Mouse (Mus musculus): ENCODE data around the gene Gpd2.

The Gpd2 gene

GRCm38 (mm10) chr2:57237920-57238613 lies 632 bp downstream of the Gpd2 start:
- Histone ChIP-seq H3K9me3 (ENCODE audit: low read length) (no peaks in the 10 kb centered on the region), H3K4me3 (replicated peaks; ENCODE audit: low read length) (peak overlapping the region; percentile 87)
- no peak for TF ChIP-seq CTCF (conservative IDR thresholded peaks at IDR 0.05; ENCODE audit: low read length)
- no peak for TF ChIP-seq POU5F1 (IDR thresholded peaks at IDR 0.05; ENCODE audit: borderline replicate concordance, low read length)
- TF ChIP-seq NANOG (IDR thresholded peaks at IDR 0.05; ENCODE audit: borderline replicate concordance, low read length), result no peak

GRCm38 (mm10) chr2:57238614-57239165 lies 1.3 kb downstream of the Gpd2 start:
- TF ChIP-seq NANOG (IDR thresholded peaks at IDR 0.05; ENCODE audit: borderline replicate concordance, low read length) (no peak), CTCF (conservative IDR thresholded peaks at IDR 0.05; ENCODE audit: low read length) (no peak), POU5F1 (IDR thresholded peaks at IDR 0.05; ENCODE audit: borderline replicate concordance, low read length) (no peak)
- no peaks in the 10 kb centered on the region for H3K27me3 ChIP-seq (ENCODE audit: insufficient read depth, low read length)

More at GRCm38 (mm10) chr2:57237920-57238613, 632 bp downstream of the Gpd2 start:
- Histone ChIP-seq H3K27me3 (ENCODE audit: insufficient read depth, low read length) (no peaks in the 10 kb centered on the region), H3K36me3 (ENCODE audit: insufficient read depth, low read length) (no peaks in the 10 kb centered on the region), H3K4me1 (replicated peaks; ENCODE audit: low read depth, low read length) (peaks cover 71% of the 10 kb centered on the region)

GRCm38 (mm10) chr2:57239356-57239755 lies 1.9 kb downstream of the Gpd2 start:
- no peaks in the 10 kb centered on the region for H3K27me3 ChIP-seq (ENCODE audit: insufficient read depth, low read length)
- H3K9me3 ChIP-seq (ENCODE audit: low read length), result no peaks in the 10 kb centered on the region
- H3K4me3 ChIP-seq (replicated peaks; ENCODE audit: low read length), result peak overlapping the region; percentile 87
- 0 out of 2 replicates have a peak, but pooled peaks cover 5% of the 10 kb centered on the region for H3K36me3 ChIP-seq (ENCODE audit: insufficient read depth, low read length)
- peaks cover 71% of the 10 kb centered on the region for H3K4me1 ChIP-seq (replicated peaks; ENCODE audit: low read depth, low read length)
- TF ChIP-seq CTCF (conservative IDR thresholded peaks at IDR 0.05; ENCODE audit: low read length) (no peak), NANOG (IDR thresholded peaks at IDR 0.05; ENCODE audit: borderline replicate concordance, low read length) (no peak), POU5F1 (IDR thresholded peaks at IDR 0.05; ENCODE audit: borderline replicate concordance, low read length) (no peak)

More at GRCm38 (mm10) chr2:57238614-57239165, 1.3 kb downstream of the Gpd2 start:
- Histone ChIP-seq H3K36me3 (ENCODE audit: insufficient read depth, low read length) (0 out of 2 replicates have a peak, but pooled peaks cover 5% of the 10 kb centered on the region), H3K4me3 (replicated peaks; ENCODE audit: low read length) (peak overlapping the region; percentile 87), H3K9me3 (ENCODE audit: low read length) (no peaks in the 10 kb centered on the region), H3K4me1 (replicated peaks; ENCODE audit: low read depth, low read length) (peaks cover 71% of the 10 kb centered on the region)

- TF ChIP-seq POU5F1 (IDR thresholded peaks at IDR 0.05; ENCODE audit: borderline replicate concordance, low read length) (no peak), NANOG (IDR thresholded peaks at IDR 0.05; ENCODE audit: borderline replicate concordance, low read length) (peak; percentile 59; the same call in 1 of the 2 replicates)
- Histone ChIP-seq H3K9me3 (ENCODE audit: low read length) (no peaks in the 10 kb centered on the region), H3K4me1 (replicated peaks; ENCODE audit: low read depth, low read length) (peaks cover 71% of the 10 kb centered on the region), H3K36me3 (ENCODE audit: insufficient read depth, low read length) (peaks cover 11% of the 10 kb centered on the region; the same call in 1 of the 2 replicates), H3K4me3 (replicated peaks; ENCODE audit: low read length) (no peak overlapping the region), H3K27me3 (ENCODE audit: insufficient read depth, low read length) (no peaks in the 10 kb centered on the region)
These were observed 6.6 kb downstream of the Gpd2 start for GRCm38 (mm10) chr2:57243987-57244386.

GRCm38 (mm10) chr2:57245721-57246328 lies 8.4 kb downstream of the Gpd2 start:
- no peaks in the 10 kb centered on the region for H3K9me3 ChIP-seq (ENCODE audit: low read length)
- peaks cover 62% of the 10 kb centered on the region for H3K4me1 ChIP-seq (replicated peaks; ENCODE audit: low read depth, low read length)
- TF ChIP-seq POU5F1 (IDR thresholded peaks at IDR 0.05; ENCODE audit: borderline replicate concordance, low read length) (no peak), NANOG (IDR thresholded peaks at IDR 0.05; ENCODE audit: borderline replicate concordance, low read length) (no peak), CTCF (conservative IDR thresholded peaks at IDR 0.05; ENCODE audit: low read length) (no peak)
- H3K27me3 ChIP-seq (ENCODE audit: insufficient read depth, low read length), result no peaks in the 10 kb centered on the region
- peaks cover 11% of the 10 kb centered on the region; the same call in 1 of the 2 replicates for H3K36me3 ChIP-seq (ENCODE audit: insufficient read depth, low read length)
- no peak overlapping the region for H3K4me3 ChIP-seq (replicated peaks; ENCODE audit: low read length)

- no peak for TF ChIP-seq CTCF (conservative IDR thresholded peaks at IDR 0.05; ENCODE audit: low read length)
- no peak for TF ChIP-seq NANOG (IDR thresholded peaks at IDR 0.05; ENCODE audit: borderline replicate concordance, low read length)
- no peak for TF ChIP-seq POU5F1 (IDR thresholded peaks at IDR 0.05; ENCODE audit: borderline replicate concordance, low read length)
- H3K4me1 ChIP-seq (replicated peaks; ENCODE audit: low read depth, low read length), result peaks cover 77% of the 10 kb centered on the region
- peaks cover 2% of the 10 kb centered on the region; the same call in 1 of the 2 replicates for H3K36me3 ChIP-seq (ENCODE audit: insufficient read depth, low read length)
- no peaks in the 10 kb centered on the region for H3K9me3 ChIP-seq (ENCODE audit: low read length)
- H3K27me3 ChIP-seq (ENCODE audit: insufficient read depth, low read length), result no peaks in the 10 kb centered on the region
- no peak overlapping the region for H3K4me3 ChIP-seq (replicated peaks; ENCODE audit: low read length)
These were observed 12.7 kb downstream of the Gpd2 start for GRCm38 (mm10) chr2:57250113-57250512.

GRCm38 (mm10) chr2:57251636-57252317 lies 14.3 kb downstream of the Gpd2 start:
- TF ChIP-seq CTCF (conservative IDR thresholded peaks at IDR 0.05; ENCODE audit: low read length) (no peak), NANOG (IDR thresholded peaks at IDR 0.05; ENCODE audit: borderline replicate concordance, low read length) (no peak)
- Histone ChIP-seq H3K4me3 (replicated peaks; ENCODE audit: low read length) (no peak overlapping the region), H3K27me3 (ENCODE audit: insufficient read depth, low read length) (no peaks in the 10 kb centered on the region), H3K36me3 (ENCODE audit: insufficient read depth, low read length) (no peaks in the 10 kb centered on the region), H3K9me3 (ENCODE audit: low read length) (no peaks in the 10 kb centered on the region), H3K4me1 (replicated peaks; ENCODE audit: low read depth, low read length) (peaks cover 78% of the 10 kb centered on the region)

Measured in E14TG2a.4 (cell line).